Mouse (Mus musculus) adrenal gland, adult 8-10 months (tissue): ENCODE measurements at regions not wholly inside any gene's neighbourhood (a gene's known extent, or its start where the extent isn't known, plus 50 kb on each side); places are given as distances from the start of the nearest gene placed in this dataset.

Experiments
- DNase-seq: peaks from one replicate; pipeline ENCODE4 v3.0.0; 2022

DNA sequence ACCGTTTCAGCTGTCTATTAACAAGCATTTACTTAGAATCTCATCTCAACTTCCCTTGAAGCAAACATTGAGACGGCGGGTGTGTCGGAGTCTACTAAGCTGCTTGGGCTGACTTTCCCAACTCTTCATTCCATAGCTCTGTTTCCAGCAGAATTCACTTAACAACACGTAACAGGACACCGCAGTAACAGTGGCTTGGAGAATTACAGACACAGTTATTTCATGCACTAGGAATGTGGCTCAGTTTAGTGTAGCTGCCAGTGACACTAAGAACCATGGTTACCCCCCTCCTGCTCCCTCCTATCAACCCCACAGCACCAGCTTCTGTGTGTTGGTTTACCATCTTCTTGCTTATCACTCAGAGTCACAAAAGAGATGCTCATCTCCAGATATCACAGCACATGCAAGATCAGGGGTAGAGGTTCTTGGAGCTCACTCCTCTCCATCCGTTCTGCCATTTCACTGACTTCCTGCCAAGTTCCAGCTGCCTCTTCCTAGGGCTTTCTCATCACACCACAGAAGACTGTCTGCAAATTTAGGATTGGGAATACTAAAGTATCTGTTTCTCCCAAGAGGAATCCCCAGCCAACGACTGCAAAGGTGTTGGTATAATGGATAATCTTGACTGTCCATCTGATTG, 90.7 kb downstream of the Banf2 start:
- no peak for DNase-seq

DNA sequence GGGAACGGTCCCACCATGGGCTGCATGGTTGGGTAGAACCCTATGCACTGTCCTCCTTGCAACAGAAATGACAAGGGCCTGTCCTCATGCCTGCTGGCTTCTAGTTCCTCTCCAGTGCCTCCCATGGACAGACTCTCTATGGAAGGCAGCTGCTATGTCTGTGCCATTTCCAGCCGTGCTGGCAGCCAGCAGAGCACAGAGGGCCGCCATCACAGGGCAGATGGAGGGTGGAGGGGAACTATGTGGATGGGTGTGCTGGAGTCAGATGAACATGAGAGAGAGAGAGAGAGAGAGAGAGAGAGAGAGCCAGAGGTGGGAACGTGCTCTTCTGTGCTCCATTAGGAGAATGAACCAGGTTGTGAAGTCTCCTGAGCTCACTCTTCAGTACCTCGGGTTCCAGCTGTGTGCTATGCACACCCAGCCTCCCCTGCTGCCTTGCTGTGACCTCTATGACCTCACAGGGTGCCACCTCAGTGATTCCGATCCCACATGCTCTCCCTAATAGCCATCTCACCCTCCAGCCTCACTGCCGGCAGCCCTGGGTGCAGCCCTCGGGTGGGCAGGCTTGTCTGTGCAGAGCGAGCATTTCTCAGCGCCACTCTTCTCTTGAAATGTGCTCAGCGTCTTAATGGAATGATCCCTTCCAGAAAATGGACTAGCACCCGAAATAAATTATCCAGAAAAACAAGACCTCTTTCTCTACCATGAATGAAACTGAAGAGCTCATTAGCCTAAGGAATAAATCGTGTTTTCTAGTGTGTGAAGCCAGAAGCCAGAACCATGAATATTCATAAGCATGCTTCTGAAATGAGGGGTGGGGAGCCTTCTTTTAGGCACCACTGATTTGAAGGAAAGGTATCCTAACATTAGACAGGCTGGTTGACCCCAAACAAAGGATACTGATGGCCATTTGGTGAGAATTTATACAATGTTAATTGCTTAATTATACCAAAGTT, 94.5 kb downstream of the Banf2 start:
- DNase-seq, result no peak

DNA sequence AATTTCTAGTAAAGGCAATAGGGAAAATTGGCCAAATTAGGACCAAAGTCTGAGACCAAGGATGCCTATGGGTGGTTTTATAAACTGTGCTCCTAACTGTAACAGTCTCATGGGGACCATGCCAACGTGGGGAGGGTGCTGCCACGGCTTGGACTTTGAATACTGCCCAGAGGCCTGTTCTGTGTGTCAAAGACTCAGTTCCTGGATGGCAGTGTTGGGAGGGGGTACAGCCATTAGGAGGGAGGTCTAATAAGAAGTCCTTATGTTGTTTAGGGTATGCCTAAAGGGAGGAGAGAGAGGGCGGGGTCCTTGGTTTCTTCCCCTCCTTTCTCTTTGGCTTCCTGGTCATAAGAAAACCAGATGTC, 95.2 kb downstream of the Banf2 start:
- DNase-seq, result no peak

DNA sequence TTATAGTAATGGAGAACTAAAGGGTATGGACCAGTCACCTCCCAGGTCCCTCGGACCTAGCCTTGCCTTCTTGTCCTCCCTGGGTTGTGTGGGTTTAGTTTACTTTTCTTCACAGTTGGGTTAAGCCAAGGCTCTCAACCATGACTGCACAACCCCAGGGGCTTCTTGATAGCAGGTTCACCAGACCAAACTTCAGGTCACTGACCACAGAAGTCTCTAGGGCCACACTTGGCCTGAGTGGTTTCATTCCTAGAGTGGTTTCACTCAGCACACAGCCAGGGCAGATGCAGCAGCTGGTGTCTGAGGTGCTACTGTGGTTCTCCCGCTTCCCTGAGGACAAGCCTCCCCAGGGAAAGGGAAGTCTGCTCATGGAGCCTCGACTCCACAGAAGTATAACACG, 95.7 kb downstream of the Banf2 start:
- no peak for DNase-seq

DNA sequence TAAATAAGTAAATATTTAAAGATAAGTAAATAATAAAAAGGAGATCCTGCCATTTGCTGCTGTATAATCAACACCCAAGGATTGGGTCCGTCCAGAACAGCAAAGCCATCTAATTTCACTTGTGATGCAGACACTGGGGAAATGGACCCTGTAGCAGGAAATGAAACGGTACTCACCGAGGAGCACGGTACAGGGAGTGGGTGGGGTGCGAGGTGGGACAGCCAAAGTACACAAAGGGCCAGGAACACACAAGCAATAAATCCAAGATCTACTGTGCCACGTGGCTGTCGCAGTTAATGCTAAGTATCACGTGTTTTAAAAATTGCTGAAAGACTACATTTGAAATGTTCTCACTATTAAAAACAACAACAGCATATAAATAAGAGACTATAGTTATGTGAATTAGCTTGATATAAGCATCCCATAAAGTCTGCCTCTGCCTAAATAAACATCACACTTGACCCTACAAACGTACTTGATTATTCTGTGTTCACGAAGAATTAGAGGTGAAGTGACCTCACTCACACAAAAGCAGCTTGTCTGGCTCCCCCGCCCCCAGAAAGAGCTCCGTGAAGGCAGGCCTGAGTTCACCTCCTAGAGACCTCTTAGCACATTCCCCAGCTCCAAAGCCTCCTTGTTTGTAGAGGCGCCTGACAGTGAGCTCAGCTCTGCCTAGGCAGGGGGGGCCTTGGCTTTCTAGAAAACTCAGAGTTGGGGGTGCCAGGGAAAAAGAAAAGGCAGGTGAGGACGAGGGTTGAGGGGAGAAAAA, 101.1 kb downstream of the Banf2 start:
- DNase-seq, result no peak

DNA sequence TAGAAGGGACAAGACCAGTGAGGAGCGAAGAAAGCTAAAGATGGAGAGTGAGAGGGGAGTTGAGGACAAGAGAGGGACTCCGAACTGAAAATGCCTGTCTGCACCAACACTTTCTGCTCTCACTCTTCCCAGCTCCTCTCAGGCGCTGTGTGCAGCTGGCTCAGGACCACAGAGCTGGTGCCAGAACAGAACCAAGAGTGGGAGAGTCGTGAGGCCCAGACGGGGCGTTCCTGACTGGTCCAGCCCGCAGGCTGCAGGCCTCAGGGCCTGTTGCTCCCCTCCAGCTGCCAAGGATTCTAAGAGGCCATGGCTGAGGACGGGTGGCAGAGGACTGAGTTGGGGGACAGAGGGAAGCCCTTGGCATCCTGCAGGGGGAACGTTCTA, 101.7 kb downstream of the Banf2 start:
- no peak for DNase-seq

DNA sequence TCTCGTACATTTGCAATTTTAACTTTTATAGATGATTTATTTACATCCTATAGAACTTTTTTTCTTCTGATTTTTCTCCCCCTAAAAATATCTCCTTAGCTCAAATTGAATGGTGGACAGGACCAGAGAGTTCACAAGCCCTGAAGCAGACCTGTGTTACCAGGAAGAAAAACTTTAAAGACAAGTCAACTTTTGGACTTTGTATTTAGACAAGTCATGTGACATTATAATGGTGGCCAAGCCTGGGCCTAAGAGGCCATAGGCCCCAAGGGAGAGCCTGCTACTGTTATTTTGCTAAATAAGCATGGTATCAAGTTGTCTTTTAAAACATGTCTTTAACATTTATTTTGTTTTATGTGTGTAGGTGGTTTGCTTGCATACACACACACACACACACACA, 102.7 kb downstream of the Banf2 start:
- DNase-seq, result no peak

DNA sequence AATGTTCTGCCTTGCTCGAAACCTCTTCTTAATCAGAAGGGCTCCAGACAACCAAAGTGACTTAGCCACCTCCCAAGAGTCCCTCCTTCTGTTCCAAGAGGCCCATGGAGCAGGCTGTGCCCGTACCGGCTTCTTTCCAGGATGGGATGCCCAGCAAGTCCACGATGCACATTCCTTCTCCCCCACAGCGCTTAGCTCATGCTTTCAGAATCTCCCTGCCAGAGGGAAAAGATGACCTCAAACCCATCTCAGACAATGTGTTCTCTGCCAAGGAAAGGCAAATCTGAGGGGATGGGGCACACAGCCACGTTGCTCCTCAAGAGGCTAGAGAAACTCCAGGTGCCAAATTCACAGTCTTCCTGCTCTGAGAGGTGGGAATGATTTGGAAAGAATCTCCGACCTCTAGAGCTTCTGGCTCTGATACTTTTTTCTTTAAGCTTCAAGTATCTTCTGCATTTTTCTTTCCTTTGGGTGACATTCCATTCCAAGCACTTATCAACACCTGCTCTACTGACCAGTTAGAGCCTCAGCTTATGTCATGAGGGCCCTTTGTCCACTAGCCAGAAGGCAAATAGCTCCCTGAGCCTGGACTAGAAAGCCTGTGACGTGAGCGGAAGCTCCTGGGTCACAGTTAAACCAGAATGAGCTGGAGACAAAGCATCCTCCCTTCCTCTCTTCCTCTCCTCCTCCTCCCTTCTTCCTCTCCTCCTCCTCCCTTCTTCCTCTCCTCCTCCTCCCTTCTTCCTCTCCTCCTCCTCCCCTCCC, 110.9 kb downstream of the Banf2 start:
- DNase-seq, result no peak

DNA sequence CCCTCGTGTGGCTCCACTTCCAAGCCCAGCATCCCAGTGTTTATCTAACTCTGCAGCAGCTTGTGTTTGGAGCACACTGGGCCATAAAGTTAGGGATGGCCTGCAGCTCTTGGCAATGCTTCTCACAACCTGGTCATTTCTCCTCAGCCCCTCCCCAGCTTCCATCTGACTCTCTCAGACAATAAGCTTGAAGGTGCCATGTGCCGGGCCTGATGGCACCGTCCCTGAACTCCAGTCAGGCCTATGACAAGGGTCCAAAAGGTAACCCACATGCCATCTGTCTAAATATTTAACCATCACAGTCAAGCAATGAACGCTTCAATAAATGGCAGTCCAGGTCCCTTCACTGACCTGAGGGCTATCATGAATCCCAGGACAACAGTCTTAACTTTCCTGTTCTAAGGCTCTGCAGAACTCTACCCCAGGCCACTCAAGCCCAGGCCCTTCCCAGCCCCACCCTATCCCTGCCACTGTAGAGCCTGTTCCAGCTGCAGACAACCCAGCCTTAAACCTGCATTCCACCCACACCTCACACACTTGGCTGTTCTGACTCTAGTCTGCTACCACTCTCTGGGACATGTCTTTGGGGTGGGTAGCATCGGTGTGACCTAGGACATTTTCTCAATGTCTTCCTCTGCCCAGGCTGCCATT, 111.8 kb downstream of the Banf2 start:
- no peak for DNase-seq

DNA sequence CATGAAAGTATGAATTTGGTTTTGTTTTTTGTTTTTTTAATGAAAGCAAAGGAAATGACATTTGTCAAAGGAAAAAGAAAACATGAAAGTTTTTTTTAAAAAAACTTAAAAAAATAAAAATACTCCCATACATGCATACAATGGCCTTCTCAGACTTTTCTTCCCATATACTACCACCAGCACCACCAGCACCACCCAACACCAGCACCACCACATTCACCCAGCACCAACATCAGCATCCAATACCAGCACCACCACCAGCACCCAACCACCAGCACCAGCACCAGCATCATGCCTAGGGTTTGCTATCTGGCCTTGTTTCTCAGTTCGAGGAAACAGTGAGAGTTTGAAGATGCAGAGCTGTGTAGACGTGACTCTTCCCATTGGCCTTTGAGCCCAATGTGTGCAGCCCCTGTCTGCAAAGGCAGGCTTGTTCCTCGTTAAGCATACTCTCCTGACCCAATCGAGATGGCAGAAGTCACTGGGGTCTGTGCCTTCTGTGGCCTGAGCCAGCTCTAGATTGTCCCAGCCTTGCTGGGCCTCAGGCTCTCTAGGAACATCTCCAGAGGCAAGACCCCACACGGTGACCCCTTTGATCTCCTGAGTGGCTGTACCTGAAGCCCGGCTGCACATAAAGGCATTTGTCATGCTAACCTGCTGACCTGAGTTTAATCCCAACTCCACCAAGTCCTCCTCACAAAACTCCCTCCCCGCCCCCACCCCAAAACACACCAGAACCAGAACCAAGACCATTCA, 113.8 kb upstream of the Mgme1 start:
- no peak for DNase-seq

DNA sequence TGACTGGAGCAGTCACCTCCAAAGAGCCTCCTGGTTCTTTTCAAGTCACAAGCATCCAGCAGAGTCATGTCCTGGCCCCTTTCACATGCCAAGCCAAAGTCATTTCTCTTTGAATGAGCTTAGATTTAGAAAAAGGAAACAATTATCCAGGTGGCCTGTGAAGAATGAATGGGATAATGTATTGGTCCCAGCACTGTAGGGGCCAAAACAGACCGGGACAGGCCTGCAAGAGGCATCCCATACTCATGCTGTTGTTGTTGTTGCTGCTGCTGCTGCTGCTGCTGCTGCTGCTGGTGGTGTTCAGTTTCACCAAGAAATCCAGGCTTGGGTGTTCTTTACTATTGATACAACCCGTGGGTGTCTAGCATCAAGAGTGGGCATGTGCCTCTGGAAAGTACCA, 113.1 kb upstream of the Mgme1 start:
- no peak for DNase-seq

DNA sequence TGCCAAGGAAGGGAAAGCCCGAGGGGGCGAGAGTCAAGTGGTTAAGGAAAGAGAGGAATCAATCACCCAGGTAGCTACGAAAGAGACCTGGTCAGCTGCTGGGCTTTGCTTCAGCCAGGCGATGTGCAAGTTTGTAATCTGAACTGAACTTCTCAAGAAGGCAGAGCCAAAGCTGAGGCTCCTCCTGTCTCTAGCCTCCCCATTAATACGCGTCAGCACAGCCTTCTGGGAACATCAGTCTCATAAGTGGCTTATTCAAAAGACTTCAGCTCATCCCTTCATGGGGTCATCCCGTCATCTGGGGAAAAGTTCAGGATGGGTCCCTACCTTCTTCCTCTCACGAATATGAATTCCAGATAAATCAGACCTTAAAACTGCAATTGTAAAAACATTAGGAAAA, 112.2 kb upstream of the Mgme1 start:
- DNase-seq, result no peak

DNA sequence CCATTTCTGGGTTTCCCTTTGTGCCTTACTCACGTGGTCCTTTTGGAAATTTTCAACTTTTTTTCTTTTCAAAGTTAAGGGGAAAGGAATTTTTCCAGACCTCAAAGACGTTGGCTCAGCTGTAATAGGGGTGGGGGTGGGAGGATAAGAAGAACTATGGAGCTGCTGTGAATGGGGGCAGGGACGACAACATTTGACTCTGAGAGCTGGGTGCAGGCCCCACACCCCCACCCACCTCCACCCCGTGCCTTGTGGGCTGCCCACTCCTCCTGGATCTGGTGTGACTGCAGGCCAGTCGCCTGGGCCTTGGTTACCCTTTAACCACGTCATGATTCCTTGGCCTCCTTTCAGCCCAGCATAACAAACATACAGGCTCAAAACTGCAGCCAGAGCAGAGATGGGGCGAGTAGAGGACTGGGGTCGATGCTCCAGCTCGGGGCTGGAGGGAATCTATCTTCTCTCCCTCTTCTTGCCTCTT, 110.6 kb upstream of the Mgme1 start:
- no peak for DNase-seq

DNA sequence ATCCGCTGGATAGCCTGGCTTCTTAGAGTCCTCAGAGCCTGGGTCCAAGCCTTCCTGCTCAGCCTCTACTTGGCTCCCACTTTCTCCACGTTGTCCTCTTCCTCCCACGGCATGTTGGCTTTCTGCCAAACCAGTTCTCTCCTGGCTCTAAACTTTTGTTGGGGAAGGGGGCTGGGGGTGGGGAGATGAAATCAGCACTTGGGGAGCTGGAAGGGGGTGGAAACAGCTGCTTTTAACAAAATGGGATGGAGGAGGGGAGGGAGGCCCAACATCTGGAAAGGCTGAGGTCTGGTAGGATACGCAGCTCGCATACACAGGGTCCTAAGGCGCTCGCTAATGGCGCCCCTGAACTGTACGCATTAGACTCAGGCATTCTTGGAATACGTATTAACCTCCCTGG, 110.0 kb upstream of the Mgme1 start:
- DNase-seq, result no peak

DNA sequence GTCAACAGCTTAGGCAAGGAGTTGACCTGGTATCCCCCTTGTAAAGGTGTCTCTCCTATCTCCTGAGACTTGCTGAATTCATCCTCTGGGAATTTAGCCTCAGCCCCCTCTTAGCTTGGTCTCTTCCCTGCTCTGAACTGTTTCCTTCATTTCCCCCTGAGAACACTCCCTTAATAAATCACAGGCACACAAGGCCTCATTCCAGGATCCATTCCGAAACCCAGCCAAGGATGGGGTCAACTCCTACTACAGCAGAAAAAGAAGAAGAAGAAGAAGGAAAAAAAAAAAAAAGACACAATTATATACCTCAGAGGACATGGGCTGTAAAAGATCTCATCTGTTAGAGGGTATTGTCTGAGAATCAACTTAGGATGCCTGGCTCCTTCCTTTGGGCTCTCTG, 108.6 kb upstream of the Mgme1 start:
- no peak for DNase-seq

DNA sequence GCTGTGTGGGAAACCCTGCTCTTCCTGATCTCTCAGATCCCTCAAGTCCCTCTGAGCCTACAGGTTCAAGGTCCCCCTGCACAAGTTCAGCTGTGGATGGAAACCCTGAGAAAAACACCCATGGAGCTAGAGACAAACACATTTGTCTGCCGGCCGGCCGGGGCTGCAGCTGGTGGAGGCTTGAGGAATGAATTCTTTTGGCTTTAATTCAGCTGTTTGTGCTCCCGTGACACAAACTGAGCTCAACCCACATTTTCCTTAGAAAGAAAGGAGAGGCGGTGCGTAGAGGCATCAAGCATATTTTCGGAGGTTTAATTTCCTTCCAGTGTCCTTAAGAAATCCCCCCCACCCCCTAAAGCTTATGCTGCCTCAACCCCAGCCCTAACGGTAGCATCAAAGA, 106.4 kb upstream of the Mgme1 start:
- peak; percentile 14 for DNase-seq

DNA sequence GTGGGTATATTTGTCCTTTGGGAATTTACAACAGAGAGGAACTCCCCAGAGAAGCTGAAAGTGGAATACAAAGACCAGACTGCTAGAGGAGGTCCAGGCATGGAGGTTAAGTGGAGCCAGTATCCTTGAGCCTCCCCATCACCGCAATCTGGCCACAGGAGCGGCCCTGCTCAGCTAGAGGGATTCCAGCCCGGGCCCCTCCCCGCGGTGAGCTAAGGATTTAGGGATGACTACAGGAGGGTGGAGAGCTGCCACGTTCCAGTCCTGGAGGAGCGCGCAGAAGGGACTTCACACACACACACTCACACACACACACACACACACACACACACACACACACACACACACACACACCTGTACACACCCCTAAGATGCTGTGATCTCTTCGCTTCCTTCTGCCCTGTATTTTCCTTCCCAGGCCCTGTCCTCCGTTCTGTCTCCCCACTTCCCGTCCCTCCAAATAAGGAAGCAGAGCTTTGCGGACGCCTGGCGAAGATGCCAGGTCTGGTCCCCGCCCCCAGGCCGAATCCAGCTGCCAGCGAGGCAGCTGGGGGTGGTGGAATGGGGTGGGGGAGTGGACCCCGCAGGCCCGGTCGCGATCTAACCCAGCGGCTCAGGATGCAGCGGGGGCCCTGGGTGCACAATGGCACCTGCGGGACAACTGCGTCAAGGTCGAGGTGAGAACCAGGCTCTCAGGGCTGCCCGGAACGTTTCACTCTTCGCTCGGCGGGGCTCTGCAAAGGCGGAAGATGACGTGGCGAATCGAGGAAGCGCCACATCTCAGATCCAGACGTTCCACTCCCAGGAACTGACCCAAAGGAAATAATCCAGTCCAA, 105.3 kb upstream of the Mgme1 start:
- peak; percentile 76 for DNase-seq

DNA sequence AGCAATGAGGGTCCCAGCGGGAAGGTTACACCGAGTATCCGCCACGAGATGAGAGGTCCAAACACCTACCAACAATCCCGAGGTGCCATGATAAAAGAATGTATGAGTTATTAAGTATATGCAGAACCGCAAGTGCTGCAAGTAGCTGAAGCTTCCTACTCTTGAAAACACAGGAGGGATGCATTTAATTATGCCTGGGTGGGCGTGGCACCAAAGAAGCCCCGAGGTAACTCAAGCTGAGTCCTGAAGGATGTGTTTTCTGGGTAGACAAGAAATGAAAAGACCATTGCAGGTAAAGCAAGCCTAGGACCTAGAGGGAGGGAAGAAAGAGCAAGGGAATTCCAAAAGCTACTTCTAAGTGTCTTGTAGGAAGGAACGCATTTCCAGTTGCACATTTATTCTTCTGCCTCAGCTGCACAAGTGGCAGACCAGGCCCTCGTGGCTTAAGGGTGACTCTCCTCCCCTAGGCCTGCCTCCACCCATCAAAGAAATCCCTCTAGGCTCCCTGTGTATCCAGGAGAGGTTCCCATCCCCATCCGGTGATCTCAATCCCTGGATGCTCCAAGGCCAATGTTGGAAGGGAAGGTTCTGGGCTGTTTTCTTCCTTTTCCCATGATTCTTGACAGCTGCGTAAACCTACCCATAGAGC, 104.2 kb upstream of the Mgme1 start:
- DNase-seq, result no peak

DNA sequence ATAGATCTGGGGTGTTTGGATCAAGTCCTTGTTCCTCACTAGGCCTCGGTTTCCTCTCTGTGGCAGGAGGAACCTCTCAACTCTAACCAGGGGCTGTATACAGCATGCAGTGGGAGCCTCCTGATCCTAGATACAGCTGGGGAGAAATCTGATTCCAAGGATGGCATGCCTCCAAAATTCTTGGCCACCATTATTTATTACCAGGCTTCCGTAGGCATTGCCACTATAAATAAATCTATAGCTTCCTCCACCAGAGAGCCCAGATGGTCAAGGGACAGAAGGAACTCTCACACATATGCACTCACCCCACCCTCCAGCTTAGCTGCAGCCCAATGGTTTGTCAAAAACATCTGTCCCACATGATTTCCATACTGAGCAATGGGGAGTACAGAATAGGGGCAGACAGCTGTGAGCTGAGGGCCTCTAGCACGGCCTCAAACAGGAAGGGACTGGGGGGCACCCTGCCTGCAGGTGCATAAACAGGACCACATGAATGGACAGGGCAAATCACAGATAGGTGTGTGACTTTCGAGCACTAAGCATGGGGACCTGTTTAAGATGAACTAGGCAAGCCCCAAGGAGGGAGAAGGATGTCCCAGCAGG, 100.8 kb upstream of the Mgme1 start:
- no peak for DNase-seq
